Mouse (Mus musculus) gastrocnemius, adult 8-10 months (tissue): ENCODE measurements around the gene Krtap9-1. TPM values are rescaled to one million over a fixed set of nuclear protein-coding genes. Genes with fewer than 3 reads are reported as not detected.
"Not testable (repeated sequence)": the region's sequence is repeated elsewhere in the genome, so short reads cannot be mapped to it uniquely, and the experiment has no call there.

Source experiments
- DNase-seq, 2 experiments: peaks; one replicate each; pipeline ENCODE4 v3.0.0; 2022; ENCODE audit warnings: low spot score in 2 of 2
- total RNA-seq, 4 experiments: library from RNA; stranded (reverse); gene quantifications; 2 replicates each; pipeline ENCODE4 v1.2.4; 2022

The Krtap9-1 gene
- not detected for total RNA-seq

GRCm38 (mm10) chr11:99873089-99873488 is at the start of gene Krtap9-1:
Gene Krtap9-1 (plus strand): TSS chr11:99873389.
- DNase-seq, result not testable (repeated sequence)

DNA sequence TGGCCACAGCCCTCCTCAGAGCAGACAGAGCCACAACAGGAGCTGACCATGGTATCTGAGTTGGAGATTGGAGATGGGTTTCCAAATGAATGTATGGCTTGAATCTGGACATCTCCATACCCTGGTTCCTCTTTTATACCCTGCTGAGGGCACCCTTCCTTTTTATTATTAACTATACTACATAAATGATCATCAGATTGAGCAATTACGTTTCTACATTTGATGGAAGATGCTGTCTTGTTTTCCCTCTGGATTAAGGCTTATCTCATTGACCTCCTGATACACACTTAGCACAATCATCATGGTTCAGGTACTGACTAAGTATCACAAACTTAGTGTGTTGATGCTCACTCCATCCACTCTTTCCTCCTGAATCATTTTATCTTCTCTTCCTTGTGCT is 35.2 kb upstream of the Krtap9-1 start, which contains the start of gene 2300003K06Rik:
TSS of gene 2300003K06Rik (minus strand) at position 101 of the 400 bp plus-strand sequence.
- no peak for DNase-seq

- no peak for DNase-seq
Measured at GRCm38 (mm10) chr11:99842185-99842584, 31.0 kb upstream of the Krtap9-1 start.

GRCm38 (mm10) chr11:99846746-99847145 is 26.4 kb upstream of the Krtap9-1 start:
- DNase-seq, result no peak

DNA sequence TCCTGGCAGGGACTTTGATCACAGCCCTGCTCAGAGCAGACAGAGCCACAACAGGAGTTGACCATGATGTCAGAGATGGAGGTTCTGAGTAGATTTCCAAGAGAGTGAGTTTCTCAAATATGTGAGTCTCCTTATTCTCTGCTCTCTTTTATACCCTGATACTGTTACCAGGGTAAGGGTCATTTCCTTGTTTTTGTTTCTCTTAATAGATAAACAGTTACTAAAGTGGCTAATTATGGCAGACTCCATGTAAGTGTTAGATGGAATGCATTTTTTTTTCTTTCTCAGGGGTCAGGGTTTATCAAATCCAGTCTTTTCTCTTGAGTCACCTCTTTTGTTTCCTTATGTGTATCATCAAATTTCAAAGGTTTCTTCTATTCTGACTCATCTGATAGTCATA is 21.7 kb upstream of the Krtap9-1 start, which contains the start of gene Krtap4-16:
TSS of gene Krtap4-16 (minus strand) at position 101 of the 400 bp plus-strand sequence.
- DNase-seq, result no peak

GRCm38 (mm10) chr11:99854121-99854520 is 19.1 kb upstream of the Krtap9-1 start:
- DNase-seq, result no peak

GRCm38 (mm10) chr11:99857617-99858016 is 15.6 kb upstream of the Krtap9-1 start, which contains the start of gene Gm11568:
Gene Gm11568 (plus strand): TSS chr11:99857917.
- DNase-seq, result no peak

GRCm38 (mm10) chr11:99858761-99859160 is 14.4 kb upstream of the Krtap9-1 start:
- no peak for DNase-seq

GRCm38 (mm10) chr11:99864176-99864575 is 9.0 kb upstream of the Krtap9-1 start, which contains the start of gene Gm11559:
Gene Gm11559 (plus strand): TSS chr11:99864476.
- DNase-seq, result not testable (repeated sequence)

- DNase-seq, result not testable (repeated sequence)
Measured at GRCm38 (mm10) chr11:99878887-99879286, 5.7 kb downstream of the Krtap9-1 start, which contains the start of gene Gm11567. Gene Gm11567 (plus strand): TSS chr11:99879187.

DNA sequence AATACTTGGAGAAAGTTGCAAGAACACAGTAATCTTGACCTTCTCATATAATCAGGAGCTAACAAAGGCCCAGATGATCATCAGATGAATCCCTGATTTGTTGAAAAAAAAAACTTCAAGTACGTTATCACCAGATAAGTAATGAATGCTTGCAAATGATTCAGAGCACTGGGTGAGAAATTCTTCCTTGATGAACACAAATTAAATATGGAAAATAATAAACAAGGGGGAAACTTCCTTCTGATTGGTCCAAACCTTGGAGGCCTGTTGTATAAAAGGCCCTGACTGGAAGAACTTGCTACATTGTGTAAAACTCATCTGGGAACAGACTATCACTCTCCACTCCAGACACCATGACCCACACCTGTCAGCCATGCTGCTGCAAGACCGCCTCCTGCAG is 34.4 kb downstream of the Krtap9-1 start, which contains the start of gene Krtap31-1:
TSS of gene Krtap31-1 (plus strand) at position 301 of the 400 bp plus-strand sequence.
- no peak for DNase-seq

- no peak for DNase-seq
Measured at GRCm38 (mm10) chr11:99914451-99914850, 41.3 kb downstream of the Krtap9-1 start, which contains the start of gene Gm11565. Gene Gm11565 (plus strand): TSS chr11:99914751.

Other genes with a start within 250 kb of the Krtap9-1 start
- not detected for gene Krtap4-1, start 245.2 kb upstream of the Krtap9-1 start, total RNA-seq
- gene Krtap4-2, start 238.3 kb upstream of the Krtap9-1 start, total RNA-seq, result not detected
- not detected for gene Krtap4-7, start 229.3 kb upstream of the Krtap9-1 start, total RNA-seq
- not detected for gene Gm11555, start 223.2 kb upstream of the Krtap9-1 start, total RNA-seq
- gene Gm11563, start 214.4 kb upstream of the Krtap9-1 start, total RNA-seq, result not detected
- not detected for gene Krtap4-6, start 207.4 kb upstream of the Krtap9-1 start, total RNA-seq
- not detected for gene Gm14190, start 182.6 kb upstream of the Krtap9-1 start, total RNA-seq
- not detected for gene Gm14180, start 139.1 kb upstream of the Krtap9-1 start, total RNA-seq
- gene Gm11595, start 100.5 kb upstream of the Krtap9-1 start, total RNA-seq, result not detected
- not detected for gene Krtap4-8, start 92.7 kb upstream of the Krtap9-1 start, total RNA-seq
- not detected for gene Krtap4-9, start 88.2 kb upstream of the Krtap9-1 start, total RNA-seq
- gene Gm11596, start 79.9 kb upstream of the Krtap9-1 start, total RNA-seq, result not detected
- gene Gm11569, start 74.5 kb upstream of the Krtap9-1 start, total RNA-seq, result not detected
- not detected for gene Gm11554, start 68.9 kb upstream of the Krtap9-1 start, total RNA-seq
- not detected for gene Krtap4-13, start 63.5 kb upstream of the Krtap9-1 start, total RNA-seq
- gene Gm11564, start 57.7 kb upstream of the Krtap9-1 start, total RNA-seq, result not detected
- not detected for gene 2300003K06Rik, start 35.3 kb upstream of the Krtap9-1 start, total RNA-seq
- gene Krtap4-16, start 21.8 kb upstream of the Krtap9-1 start, total RNA-seq, result not detected
- not detected for gene Gm11568, start 15.5 kb upstream of the Krtap9-1 start, total RNA-seq
- gene Gm11559, start 8.9 kb upstream of the Krtap9-1 start, total RNA-seq, result not detected
- not detected for gene Gm11567, start 5.8 kb downstream of the Krtap9-1 start, total RNA-seq
- gene Krtap31-1, start 34.5 kb downstream of the Krtap9-1 start, total RNA-seq, result not detected
- not detected for gene Gm11565, start 41.4 kb downstream of the Krtap9-1 start, total RNA-seq
- not detected for gene Krtap31-2, start 62.9 kb downstream of the Krtap9-1 start, total RNA-seq
- gene Krtap9-5, start 75.1 kb downstream of the Krtap9-1 start, total RNA-seq, result not detected
- gene Krtap29-1, start 105.7 kb downstream of the Krtap9-1 start, total RNA-seq, result not detected
- not detected for gene Krtap16-1, start 113.2 kb downstream of the Krtap9-1 start, total RNA-seq
- not detected for gene Krtap17-1, start 120.6 kb downstream of the Krtap9-1 start, total RNA-seq
- not detected for gene Krt33a, start 142.8 kb downstream of the Krtap9-1 start, total RNA-seq
- gene Krt33b, start 156.5 kb downstream of the Krtap9-1 start, total RNA-seq, result not detected
- not detected for gene Krt34, start 168.2 kb downstream of the Krtap9-1 start, total RNA-seq
- gene Krt31, start 177.2 kb downstream of the Krtap9-1 start, total RNA-seq, result not detected
- gene Krt32, start 214.8 kb downstream of the Krtap9-1 start, total RNA-seq, result not detected
- gene Krt35, start 222.9 kb downstream of the Krtap9-1 start, total RNA-seq, result not detected
- not detected for gene Krt36, start 232.2 kb downstream of the Krtap9-1 start, total RNA-seq
- not detected for gene Krt13, start 248.2 kb downstream of the Krtap9-1 start, total RNA-seq